Mouse (Mus musculus) NIH3T3 (cell line): ENCODE measurements at regions not wholly inside any gene's neighbourhood (a gene's known extent, or its start where the extent isn't known, plus 50 kb on each side); places are given as distances from the start of the nearest gene placed in this dataset.

Source experiments
- DNase-seq: peaks from one replicate; pipeline ENCODE4 v3.0.0-alpha.2; 2012; ENCODE audit warnings: low read depth

- DNase-seq = no peak
These were observed 707.5 kb upstream of the Mdga2 start for GRCm38 (mm10) chr12:67929842-67930241.

DNA sequence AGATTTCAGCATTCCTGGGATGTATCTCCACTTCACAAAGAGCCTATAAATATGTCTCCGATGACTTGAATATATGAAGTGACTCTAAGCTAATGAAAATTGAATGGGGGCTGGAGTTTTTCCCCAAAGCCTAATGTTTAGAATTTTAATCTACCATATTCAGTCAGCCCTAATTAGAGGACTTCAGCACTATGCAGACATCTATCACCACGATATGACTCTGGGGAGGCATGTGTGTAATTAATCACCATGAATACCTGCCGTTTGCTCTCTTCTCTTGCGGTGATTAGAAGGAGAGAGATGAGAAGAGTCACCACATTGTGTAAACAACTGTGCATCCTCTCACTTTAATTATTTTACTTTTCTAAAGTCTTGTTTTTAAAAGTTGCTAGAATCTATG lies 692.3 kb upstream of the Mdga2 start:
- no peak for DNase-seq

DNA sequence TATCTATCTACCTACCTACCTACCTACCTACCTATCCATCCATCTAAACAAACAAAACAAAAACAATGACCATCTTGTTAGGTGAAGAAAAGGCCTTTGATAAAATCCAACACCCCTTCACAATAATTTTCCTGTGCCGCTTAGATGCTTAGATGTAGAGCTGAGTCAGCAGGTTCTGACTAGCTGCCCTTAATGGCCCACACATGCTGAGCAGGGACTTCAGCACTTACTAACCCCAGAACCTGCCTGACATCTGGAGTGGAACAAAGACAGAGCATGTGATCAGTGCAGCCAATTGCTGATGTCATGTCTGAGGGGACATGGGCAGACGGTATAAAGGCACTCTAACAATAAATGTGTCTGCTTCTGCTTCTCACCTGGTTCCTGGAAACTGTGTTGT lies 664.9 kb upstream of the Mdga2 start:
- DNase-seq = no peak

- DNase-seq = peak; percentile 2
These were observed 640.3 kb upstream of the Mdga2 start for GRCm38 (mm10) chr12:67862615-67863014.

DNA sequence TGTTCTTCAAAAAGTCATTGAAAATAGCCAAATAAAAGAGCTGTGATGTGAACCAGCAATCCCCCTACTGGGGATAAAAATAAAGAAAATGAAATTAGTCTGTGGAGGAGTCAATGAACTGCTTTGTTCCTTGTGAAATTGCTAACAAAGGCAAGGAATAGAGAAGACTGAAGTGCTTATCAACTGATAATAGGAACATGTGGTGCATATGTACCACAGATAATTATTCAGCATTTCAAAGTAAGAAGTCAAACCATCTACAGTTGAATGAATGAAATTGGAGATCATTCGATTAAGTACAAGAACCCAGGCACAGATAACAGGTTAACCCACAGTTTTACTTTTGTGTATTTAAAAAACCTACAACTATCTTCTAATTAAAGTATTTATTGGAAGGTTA lies 638.4 kb upstream of the Mdga2 start:
- DNase-seq = no peak

- no peak for DNase-seq
These were observed 630.3 kb upstream of the Mdga2 start for GRCm38 (mm10) chr12:67852625-67853024.

DNA sequence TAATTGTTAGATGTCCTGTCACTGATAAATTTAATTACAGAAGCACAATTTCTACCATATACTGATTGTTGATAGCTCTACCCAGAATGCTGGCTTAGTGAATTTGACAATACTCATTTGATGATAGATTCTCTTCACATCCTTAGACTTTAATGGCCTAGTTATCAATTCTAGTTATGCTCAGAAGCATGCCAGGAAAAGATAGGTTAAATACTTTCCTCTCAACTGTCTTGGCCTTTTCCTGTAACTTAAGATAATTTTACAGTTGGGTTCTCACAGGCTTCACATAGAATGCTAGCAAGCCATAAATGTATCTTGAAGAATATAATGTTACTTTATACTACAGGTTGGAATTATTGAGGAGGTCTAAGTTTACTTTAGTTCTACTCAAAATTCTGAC lies 625.2 kb upstream of the Mdga2 start:
- no peak for DNase-seq

GRCm38 (mm10) chr12:67804297-67804696 lies 581.9 kb upstream of the Mdga2 start:
- no peak for DNase-seq

GRCm38 (mm10) chr12:67799776-67800175 lies 577.4 kb upstream of the Mdga2 start:
- no peak for DNase-seq
